Mouse (Mus musculus) heart, postnatal 0 days (tissue): ENCODE results near the gene Ptrh1. TPM values are rescaled to one million over a fixed set of nuclear protein-coding genes. Genes with fewer than 3 reads are reported as not detected.

ENCODE experiments used
- ATAC-seq: fragments of 200-750 bp; cut with Nextera tagmentation; 2 replicates; pipeline ENCODE4 v1.8.0; 2017; ENCODE audit warnings: low read depth, moderate number of reproducible peaks, moderate library complexity; ENCODE audit not compliant: insufficient read depth
- DNase-seq: peaks from one replicate; pipeline ENCODE4 v3.0.0-alpha.2; 2016; ENCODE audit warnings: low spot score
- H3K27ac ChIP-seq: fragments of 300-500 bp; sonication (generic); 2 replicates; pipeline ENCODE4 v1.5.1; 2014; ENCODE audit warnings: low read depth, mild to moderate bottlenecking
- H3K27me3 ChIP-seq: fragments of 300-500 bp; sonication (generic); 2 replicates; pipeline ENCODE4 v1.6.1; 2014; ENCODE audit warnings: low read length, mixed read lengths; ENCODE audit not compliant: control insufficient read depth, insufficient read depth
- H3K36me3 ChIP-seq: fragments of 300-500 bp; sonication (generic); replicated peaks from 2 replicates; pipeline ENCODE4 v1.6.1; 2014; ENCODE audit warnings: low read length, mixed read lengths; ENCODE audit not compliant: control insufficient read depth, insufficient read depth
- H3K4me1 ChIP-seq: fragments of 300-500 bp; sonication (generic); 2 replicates; pipeline ENCODE4 v1.6.1; 2014; ENCODE audit warnings: antibody characterized with exemption; ENCODE audit not compliant: control insufficient read depth, insufficient read depth
- H3K4me2 ChIP-seq: fragments of 300-500 bp; sonication (generic); 2 replicates; pipeline ENCODE4 v1.6.1; 2014; ENCODE audit warnings: low read depth, mild to moderate bottlenecking, low read length, moderate library complexity
- H3K4me3 ChIP-seq: fragments of 300-500 bp; sonication (generic); 2 replicates; pipeline ENCODE4 v1.5.1; 2014; ENCODE audit warnings: low read depth, low read length
- H3K9ac ChIP-seq: fragments of 300-500 bp; sonication (generic); replicated peaks from 2 replicates; pipeline ENCODE4 v1.6.1; 2014; ENCODE audit warnings: low read depth, low read length, mixed read lengths
- H3K9me3 ChIP-seq: fragments of 300-500 bp; sonication (generic); replicated peaks from 2 replicates; pipeline ENCODE4 v1.6.1; 2016; ENCODE audit warnings: low read length; ENCODE audit not compliant: control insufficient read depth
- CTCF ChIP-seq: IDR thresholded peaks from 2 replicates; pipeline ENCODE4 v1.5.1; 2016; ENCODE audit warnings: antibody characterized with exemption, control low read depth, low read depth
- EP300 ChIP-seq: IDR thresholded peaks from 2 replicates; pipeline ENCODE4 v1.6.1; 2016; ENCODE audit warnings: antibody characterized with exemption, low read depth
- WGBS: fragments of 180-500 bp; shearing (Covaris S2); extraction: QIAGEN DNeasy Blood & Tissue Kit; methylation state at CpG from one replicate; pipeline ENCODE4 v1.1.7; 2014; 5-methylcytosine and 5-hydroxymethylcytosine counted together
- polyA plus RNA-seq: library from polyadenylated mRNA; unstranded; fragments of >200 nt; fragmentation: Nextera tagmentation; extraction: Ambion mirVana; gene quantifications from 2 replicates; pipeline ENCODE4 v1.2.1, GENCODE M21; 2015
- total RNA-seq: library from RNA; depleted of rRNA; stranded (reverse); fragments of >200 nt; gene quantifications from 2 replicates; pipeline ENCODE4 v1.2.3, GENCODE M21; 2014; ENCODE audit warnings: low replicate concordance

The Ptrh1 gene
- total and polyA plus RNA-seq, 2 experiments from 2014 or later: 2.9 to 4.8 TPM

GRCm38 (mm10) chr2:32750199-32750598, 25.4 kb upstream of the Ptrh1 start:
- no peak overlapping the region for H3K9ac ChIP-seq
- no peaks in the 10 kb centered on the region for H3K27me3 ChIP-seq
- ATAC-seq: no peak
- 79% methylated on average over 7 of the region's 7 CpGs for WGBS
- no peaks in the 10 kb centered on the region for H3K9me3 ChIP-seq
- no peak for DNase-seq
- no peak overlapping the region for H3K27ac ChIP-seq
- no peaks in the 10 kb centered on the region for H3K4me1 ChIP-seq
- TF ChIP-seq CTCF: 0 out of 2 replicates have a peak, but pooled peaks have one; percentile 8
- TF ChIP-seq EP300: no peak
- no peak overlapping the region for H3K4me3 ChIP-seq
- peaks cover 70% of the 10 kb centered on the region for H3K36me3 ChIP-seq
- H3K4me2 ChIP-seq: no peak overlapping the region

GRCm38 (mm10) chr2:32750887-32751664, 24.5 kb upstream of the Ptrh1 start:
- no peak for TF ChIP-seq EP300
- no peak for TF ChIP-seq CTCF
- peak; percentile 66 for DNase-seq
- Histone ChIP-seq H3K9me3 (no peaks in the 10 kb centered on the region), H3K4me2 (peak overlapping the region; percentile 64), H3K27ac (no peak overlapping the region), H3K4me1 (no peaks in the 10 kb centered on the region), H3K4me3 (peak overlapping the region; percentile 41), H3K9ac (0 out of 2 replicates have a peak overlapping the region, but pooled peaks have one; percentile 20), H3K27me3 (no peaks in the 10 kb centered on the region), H3K36me3 (peaks cover 61% of the 10 kb centered on the region)
- 21% methylated on average over 31 of the region's 31 CpGs for WGBS
- peak; percentile 95 for ATAC-seq

- Histone ChIP-seq H3K27ac (no peak overlapping the region), H3K9me3 (no peaks in the 10 kb centered on the region), H3K4me1 (no peaks in the 10 kb centered on the region), H3K27me3 (no peaks in the 10 kb centered on the region), H3K4me2 (peak overlapping the region; percentile 64), H3K4me3 (peak overlapping the region; percentile 41), H3K36me3 (peaks cover 57% of the 10 kb centered on the region), H3K9ac (no peak overlapping the region)
- no peak for TF ChIP-seq CTCF
- TF ChIP-seq EP300: no peak
- ATAC-seq (no peak; the same call in 1 of the 2 replicates), DNase-seq (no peak)
- WGBS: 38% methylated on average over 10 of the region's 10 CpGs
Measured at GRCm38 (mm10) chr2:32751665-32752033, 23.9 kb upstream of the Ptrh1 start.

- Histone ChIP-seq H3K9ac (no peak overlapping the region), H3K4me1 (no peaks in the 10 kb centered on the region), H3K9me3 (no peaks in the 10 kb centered on the region), H3K27ac (no peak overlapping the region), H3K4me2 (peak overlapping the region; percentile 64), H3K27me3 (no peaks in the 10 kb centered on the region), H3K4me3 (no peak overlapping the region), H3K36me3 (peaks cover 52% of the 10 kb centered on the region)
- DNase-seq: peak; percentile 27
- TF ChIP-seq CTCF (peak; percentile 35), EP300 (no peak)
- 60% methylated on average over 10 of the region's 10 CpGs for WGBS
- ATAC-seq: no peak
Measured at GRCm38 (mm10) chr2:32752181-32752580, 23.4 kb upstream of the Ptrh1 start.

DNA sequence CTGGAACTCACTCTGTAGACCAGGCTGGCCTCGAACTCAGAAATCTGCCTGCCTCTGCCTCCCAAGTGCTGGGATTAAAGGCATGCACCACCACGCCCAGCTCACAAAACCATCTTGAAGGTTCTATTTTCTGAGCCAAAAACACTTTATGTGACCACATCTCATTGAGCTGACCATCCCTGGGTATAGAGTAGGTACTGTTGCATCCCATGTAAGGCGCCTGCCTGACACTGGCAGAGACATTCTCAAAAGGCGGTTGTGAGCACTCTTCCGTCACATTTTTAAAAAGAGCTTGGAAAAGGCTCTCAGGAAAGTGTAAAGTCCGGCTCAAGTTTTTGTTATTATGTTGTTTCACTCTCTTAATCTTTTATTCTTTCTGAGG, 18.9 kb upstream of the Ptrh1 start:
- H3K4me3 ChIP-seq: peak overlapping the region; percentile 60; the same call in 1 of the 2 replicates
- 32% methylated on average over 6 of the region's 6 CpGs for WGBS
- ATAC-seq: no peak
- H3K27me3 ChIP-seq: no peaks in the 10 kb centered on the region
- TF ChIP-seq EP300 (no peak; the same call in 1 of the 2 replicates), CTCF (no peak)
- no peaks in the 10 kb centered on the region for H3K9me3 ChIP-seq
- H3K9ac ChIP-seq: no peak overlapping the region
- peaks cover 49% of the 10 kb centered on the region for H3K36me3 ChIP-seq
- H3K4me2 ChIP-seq: 0 out of 2 replicates have a peak overlapping the region, but pooled peaks have one; percentile 65
- no peaks in the 10 kb centered on the region for H3K4me1 ChIP-seq
- no peak for DNase-seq
- H3K27ac ChIP-seq: no peak overlapping the region
